Mouse (Mus musculus): ENCODE measurements around the gene 1700049E17Rik1.
"Not testable (repeated sequence)": the region's sequence is repeated elsewhere in the genome, so short reads cannot be mapped to it uniquely, and the experiment has no call there.

The 1700049E17Rik1 gene

DNA sequence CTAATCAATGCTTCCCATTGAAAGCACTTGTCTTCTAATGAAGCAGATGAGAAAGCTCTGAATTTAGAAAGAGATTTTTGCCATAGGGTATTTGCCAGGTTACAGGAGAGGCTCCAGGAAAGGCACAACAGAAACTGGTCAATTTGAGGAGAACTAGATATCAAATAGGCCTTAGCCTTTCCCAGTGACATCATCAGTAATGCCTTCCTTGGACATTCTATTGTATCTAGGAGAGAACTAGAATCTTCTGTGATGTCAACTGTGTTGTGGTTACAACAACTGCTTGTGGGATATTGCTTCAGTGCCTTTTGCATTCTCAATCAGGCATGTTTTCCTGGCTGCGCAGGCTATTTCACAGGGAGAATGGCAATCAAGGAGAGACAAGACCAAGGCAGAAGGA lies at the start of gene 1700049E17Rik1:
Gene 1700049E17Rik1 (plus strand): TSS at position 301 of the 400 bp plus-strand sequence.
- not testable (repeated sequence) for DNase-seq

DNA sequence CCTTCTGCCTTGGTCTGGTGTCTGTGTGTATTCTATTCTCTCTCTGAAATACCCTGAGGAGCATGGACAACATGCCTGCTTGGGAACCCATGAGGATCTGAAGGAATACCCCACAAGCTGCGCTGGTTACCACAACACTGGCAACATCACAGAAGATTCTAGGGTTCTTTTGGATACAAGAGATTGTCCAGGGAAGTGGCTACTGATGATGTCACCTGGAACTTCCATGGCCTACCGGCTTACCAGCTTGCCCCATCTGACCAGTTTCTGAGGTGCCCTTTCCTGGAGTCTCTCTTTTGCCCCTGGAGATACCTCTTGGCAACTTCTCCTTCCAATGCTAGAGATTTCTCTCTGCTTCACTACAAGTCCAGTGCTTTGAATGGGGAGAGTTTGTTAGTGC lies 17.6 kb upstream of the 1700049E17Rik1 start, which contains the start of gene Gm7980:
Gene Gm7980 (minus strand): TSS at position 101 of the 400 bp plus-strand sequence.
- DNase-seq: not testable (repeated sequence)

DNA sequence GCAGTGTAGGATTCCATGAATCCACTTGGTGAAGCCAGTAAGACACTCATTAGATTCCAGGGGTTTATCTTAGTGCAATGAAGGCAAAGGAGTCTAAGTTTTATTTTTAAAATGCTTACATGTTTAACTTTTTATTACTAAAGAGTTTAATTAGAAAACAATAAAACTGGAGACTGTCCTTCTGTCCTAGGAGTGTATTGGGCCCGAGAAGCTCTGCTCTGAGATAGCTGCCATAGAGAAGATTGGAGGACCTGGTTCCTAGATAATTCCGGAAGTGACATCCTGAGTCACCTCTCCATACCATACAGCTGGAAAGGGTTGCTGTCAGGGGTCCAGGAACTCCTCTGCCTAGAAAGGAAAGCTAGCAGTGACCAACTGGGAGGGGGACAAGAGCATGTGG lies 18.9 kb downstream of the 1700049E17Rik1 start, which contains the start of gene 1700024B05Rik:
Gene 1700024B05Rik (plus strand): TSS at position 301 of the 400 bp plus-strand sequence.
- not testable (repeated sequence) for DNase-seq

DNA sequence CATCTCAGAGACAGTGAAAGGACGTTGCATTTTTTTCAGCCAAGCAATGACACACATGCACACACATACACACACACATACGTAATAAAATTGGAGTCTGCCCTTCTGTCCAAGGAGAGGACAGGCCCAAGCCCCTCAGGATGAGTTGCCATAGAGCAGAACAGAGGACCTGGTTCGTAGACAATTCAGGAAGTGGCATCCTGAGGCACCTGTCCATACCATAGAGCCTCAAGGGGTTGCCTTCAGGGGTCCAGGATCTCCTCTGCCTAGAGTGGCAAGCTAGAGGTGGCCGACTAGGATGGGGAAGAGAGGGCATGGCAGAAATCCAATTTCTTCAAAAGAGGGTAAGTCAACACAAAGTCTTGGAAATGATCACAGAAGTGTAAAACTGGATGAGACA lies 39.3 kb downstream of the 1700049E17Rik1 start:
- not testable (repeated sequence) for DNase-seq

DNA sequence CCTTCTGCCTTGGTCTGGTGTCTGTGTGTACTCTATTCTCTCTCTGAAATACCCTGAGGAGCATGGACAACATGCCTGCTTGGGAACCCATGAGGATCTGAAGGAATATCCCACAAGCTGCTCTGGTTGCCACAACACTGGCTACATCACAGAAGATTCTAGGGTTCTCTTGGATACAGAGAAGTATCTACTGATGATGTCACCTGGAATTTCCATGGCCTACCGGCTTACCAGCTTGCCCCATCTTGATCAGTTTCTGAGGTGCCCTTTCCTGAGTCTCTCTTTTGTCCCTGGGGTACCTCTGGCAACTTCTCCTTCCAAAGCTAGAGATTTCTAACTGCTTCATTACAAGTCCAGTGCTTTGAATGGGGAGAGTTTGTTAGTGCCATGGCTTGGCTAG lies 43.1 kb downstream of the 1700049E17Rik1 start, which contains the start of gene Gm6401:
Gene Gm6401 (minus strand): TSS at position 101 of the 400 bp plus-strand sequence.
- not testable (repeated sequence) for DNase-seq

DNA sequence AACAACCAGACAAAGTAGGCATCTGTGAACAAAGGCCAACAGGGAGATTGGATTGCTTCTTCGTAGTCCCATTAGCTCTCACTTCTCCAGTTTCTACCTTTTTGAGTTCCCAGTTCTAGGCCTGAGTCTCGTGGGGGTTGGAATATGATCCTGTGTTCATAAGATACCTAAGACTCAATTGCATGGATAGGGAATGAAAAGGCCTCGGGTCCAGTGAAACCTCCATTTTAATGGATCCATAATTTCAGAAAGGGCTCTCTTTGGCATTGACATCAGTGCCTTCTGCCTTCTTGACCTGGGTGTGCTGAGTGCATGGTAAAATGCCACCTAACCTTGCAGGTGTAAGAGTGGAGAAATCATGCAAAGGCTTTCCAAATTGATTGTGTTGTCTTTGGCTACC lies 43.8 kb downstream of the 1700049E17Rik1 start:
- DNase-seq: not testable (repeated sequence)

Data from kidney, adult 11 months (tissue).